Mouse (Mus musculus) megakaryocyte-erythroid progenitor cell, adult 5-6 weeks (primary cell): ENCODE results near the gene Ispd. TPM values are rescaled to one million over a fixed set of nuclear protein-coding genes. Genes with fewer than 3 reads are reported as not detected.

ENCODE experiments used
- ATAC-seq: replicated peaks from 2 replicates; pipeline ENCODE4 v1.8.0; 2016; ENCODE audit warnings: mild to moderate bottlenecking, inconsistent platforms; ENCODE audit not compliant: severe bottlenecking, poor library complexity, low FRiP score, low TSS enrichment
- total RNA-seq, 2 experiments: library from RNA; stranded (forward) in 1 of 2; stranded (reverse) in 1 of 2; fragments of 200-1000, 215-1000 nt in 1 of 2; fragments of >200 nt in 1 of 2; fragmentation: Nextera tagmentation in 1 of 2; gene quantifications; 2 replicates each; pipeline ENCODE4 v1.2.3; 2014 to 2017

Gene Ispd
- total RNA-seq, 2 experiments from 2014 or later, result 3.8 to 9.4 TPM

GRCm38 (mm10) chr12:36678220-36678619 lies 297.0 kb downstream of the Ispd start:
- ATAC-seq, result no peak

GRCm38 (mm10) chr12:36680883-36681505 lies 299.7 kb downstream of the Ispd start:
- ATAC-seq, result no peak

- ATAC-seq, result no peak
Observed at GRCm38 (mm10) chr12:36681779-36682178, 300.5 kb downstream of the Ispd start.

- ATAC-seq, result no peak
Observed at GRCm38 (mm10) chr12:36694072-36694471, 312.8 kb downstream of the Ispd start.

GRCm38 (mm10) chr12:36704380-36704779 lies 323.1 kb downstream of the Ispd start:
- ATAC-seq, result no peak

- ATAC-seq, result peak; percentile 84
Observed at GRCm38 (mm10) chr12:36708810-36709209, 327.6 kb downstream of the Ispd start.

- peak; percentile 73 for ATAC-seq
Observed at GRCm38 (mm10) chr12:36713866-36714662, 332.8 kb downstream of the Ispd start.

- no peak for ATAC-seq
Observed at GRCm38 (mm10) chr12:36717526-36717925, 336.3 kb downstream of the Ispd start.

- no peak for ATAC-seq
Observed at GRCm38 (mm10) chr12:36718417-36718816, 337.2 kb downstream of the Ispd start.

GRCm38 (mm10) chr12:36719074-36719473 lies 337.8 kb downstream of the Ispd start:
- no peak for ATAC-seq

GRCm38 (mm10) chr12:36720779-36721178 lies 339.5 kb downstream of the Ispd start:
- ATAC-seq, result no peak

GRCm38 (mm10) chr12:36721223-36721622 lies 340.0 kb downstream of the Ispd start:
- ATAC-seq, result no peak

GRCm38 (mm10) chr12:36722754-36723153 lies 341.5 kb downstream of the Ispd start:
- no peak for ATAC-seq

- no peak for ATAC-seq
Observed at GRCm38 (mm10) chr12:36723302-36723701, 342.1 kb downstream of the Ispd start.

- no peak for ATAC-seq
Observed at GRCm38 (mm10) chr12:36724297-36724696, 343.0 kb downstream of the Ispd start.

GRCm38 (mm10) chr12:36725250-36725649 lies 344.0 kb downstream of the Ispd start:
- ATAC-seq, result no peak

GRCm38 (mm10) chr12:36726026-36726425 lies 344.8 kb downstream of the Ispd start:
- no peak for ATAC-seq

GRCm38 (mm10) chr12:36733673-36734371 lies 352.6 kb downstream of the Ispd start:
- no peak for ATAC-seq
